Mouse (Mus musculus): ENCODE data around the gene Rsph6a.

Rsph6a gene

GRCm38 (mm10) chr7:19078732-19079131 is 24.2 kb downstream of the Rsph6a start:
- DNase-seq (ENCODE audit: low read depth in 2 of 2, low spot score in 2 of 2) = no peak

- no peak for DNase-seq (ENCODE audit: low read depth in 2 of 2, low spot score in 2 of 2)
Measured at GRCm38 (mm10) chr7:19080451-19080950, 26.0 kb downstream of the Rsph6a start.

GRCm38 (mm10) chr7:19082171-19082570 is 27.7 kb downstream of the Rsph6a start:
- DNase-seq (ENCODE audit: low read depth in 2 of 2, low spot score in 2 of 2) = no peak

- no peak for DNase-seq (ENCODE audit: low read depth in 2 of 2, low spot score in 2 of 2)
Measured at GRCm38 (mm10) chr7:19083096-19083495, 28.6 kb downstream of the Rsph6a start.

- no peak for DNase-seq (ENCODE audit: low read depth in 2 of 2, low spot score in 2 of 2)
Measured at GRCm38 (mm10) chr7:19083701-19084100, 29.2 kb downstream of the Rsph6a start, which contains the start of gene Dmpk. Dmpk (plus strand) TSS chr7:19083849.

- no peak for DNase-seq (ENCODE audit: low read depth in 2 of 2, low spot score in 2 of 2)
Measured at GRCm38 (mm10) chr7:19084277-19084771, 29.8 kb downstream of the Rsph6a start.

- no peak for DNase-seq (ENCODE audit: low read depth in 2 of 2, low spot score in 2 of 2)
Measured at GRCm38 (mm10) chr7:19084921-19085473, 30.5 kb downstream of the Rsph6a start.

GRCm38 (mm10) chr7:19085495-19085894 is 31.0 kb downstream of the Rsph6a start:
- no peak for DNase-seq (ENCODE audit: low read depth in 2 of 2, low spot score in 2 of 2)

- no peak for DNase-seq (ENCODE audit: low read depth in 2 of 2, low spot score in 2 of 2)
Measured at GRCm38 (mm10) chr7:19086042-19086441, 31.6 kb downstream of the Rsph6a start.

GRCm38 (mm10) chr7:19086760-19087159 is 32.3 kb downstream of the Rsph6a start:
- no peak for DNase-seq (ENCODE audit: low read depth in 2 of 2, low spot score in 2 of 2)

- DNase-seq (ENCODE audit: low read depth in 2 of 2, low spot score in 2 of 2) = peak; percentile 59 to 69
Measured at GRCm38 (mm10) chr7:19088813-19089212, 34.3 kb downstream of the Rsph6a start.

- DNase-seq (ENCODE audit: low read depth in 2 of 2, low spot score in 2 of 2) = no peak
Measured at GRCm38 (mm10) chr7:19091913-19092312, 37.4 kb downstream of the Rsph6a start.

- DNase-seq (ENCODE audit: low read depth in 2 of 2, low spot score in 2 of 2) = no peak
Measured at GRCm38 (mm10) chr7:19092381-19093173, 38.1 kb downstream of the Rsph6a start.

GRCm38 (mm10) chr7:19093174-19093521 is 38.7 kb downstream of the Rsph6a start:
- peak; percentile 80 to 85 for DNase-seq (ENCODE audit: low read depth in 2 of 2, low spot score in 2 of 2)

GRCm38 (mm10) chr7:19093537-19094385 is 39.3 kb downstream of the Rsph6a start:
- DNase-seq (ENCODE audit: low read depth in 2 of 2, low spot score in 2 of 2) = peak; percentile 48 to 58

- no peak for DNase-seq (ENCODE audit: low read depth in 2 of 2, low spot score in 2 of 2)
Measured at GRCm38 (mm10) chr7:19094471-19094825, 40.0 kb downstream of the Rsph6a start, which contains the start of gene Six5. Six5 (plus strand) TSS chr7:19094594.

- no peak for DNase-seq (ENCODE audit: low read depth in 2 of 2, low spot score in 2 of 2)
Measured at GRCm38 (mm10) chr7:19094826-19095750, 40.6 kb downstream of the Rsph6a start.

GRCm38 (mm10) chr7:19095751-19096110 is 41.2 kb downstream of the Rsph6a start:
- no peak for DNase-seq (ENCODE audit: low read depth in 2 of 2, low spot score in 2 of 2)

- DNase-seq (ENCODE audit: low read depth in 2 of 2, low spot score in 2 of 2) = no peak
Measured at GRCm38 (mm10) chr7:19096421-19096976, 42.0 kb downstream of the Rsph6a start.

GRCm38 (mm10) chr7:19097217-19097616 is 42.7 kb downstream of the Rsph6a start:
- DNase-seq (ENCODE audit: low read depth in 2 of 2, low spot score in 2 of 2) = no peak

Data from CD8-positive naive resting alpha-beta T cell, adult 2 months (primary cell).